Mouse (Mus musculus) midbrain, postnatal 0 days (tissue): Measurements from ENCODE around the gene Oas1e. TPM values are rescaled to one million over a fixed set of nuclear protein-coding genes. Genes with fewer than 3 reads are reported as not detected.

Source experiments
- ATAC-seq: fragments of 200-750 bp; cut with Nextera tagmentation; 2 replicates; pipeline ENCODE4 v1.8.0; 2017; ENCODE audit warnings: moderate number of reproducible peaks, mild to moderate bottlenecking, moderate TSS enrichment, moderate library complexity; ENCODE audit not compliant: low FRiP score
- DNase-seq: peaks from one replicate; pipeline ENCODE4 v3.0.0-alpha.2; 2015; ENCODE audit warnings: low spot score
- H3K27ac ChIP-seq: fragments of 300-500 bp; sonication (generic); 2 replicates; pipeline ENCODE4 v1.5.1; 2014; ENCODE audit warnings: low read depth, mild to moderate bottlenecking, low read length, mixed read lengths
- H3K27me3 ChIP-seq: fragments of 300-500 bp; sonication (generic); 2 replicates; pipeline ENCODE4 v1.6.1; 2014; ENCODE audit warnings: low read length, control low read depth, mixed read lengths; ENCODE audit not compliant: insufficient read depth
- H3K36me3 ChIP-seq: fragments of 300-500 bp; sonication (generic); 2 replicates; pipeline ENCODE4 v1.6.1; 2014; ENCODE audit warnings: low read length, control low read depth, mixed read lengths; ENCODE audit not compliant: insufficient read depth
- H3K4me1 ChIP-seq: fragments of 300-500 bp; sonication (generic); 2 replicates; pipeline ENCODE4 v1.6.1; 2014; ENCODE audit warnings: mild to moderate bottlenecking, control low read depth, antibody characterized with exemption, low read length, mixed read lengths; ENCODE audit not compliant: insufficient read depth
- H3K4me2 ChIP-seq: fragments of 300-500 bp; sonication (generic); 2 replicates; pipeline ENCODE4 v1.6.1; 2014; ENCODE audit warnings: low read depth, mild to moderate bottlenecking, low read length, mixed read lengths; ENCODE audit not compliant: poor library complexity, severe bottlenecking
- H3K4me3 ChIP-seq: fragments of 300-500 bp; sonication (generic); 2 replicates; pipeline ENCODE4 v1.5.1; 2014; ENCODE audit warnings: low read depth, mild to moderate bottlenecking, low read length, moderate library complexity
- H3K9ac ChIP-seq: fragments of 300-500 bp; sonication (generic); replicated peaks from 2 replicates; pipeline ENCODE4 v1.6.1; 2014; ENCODE audit warnings: mild to moderate bottlenecking, low read length, moderate library complexity, mixed read lengths; ENCODE audit not compliant: poor library complexity, severe bottlenecking
- H3K9me3 ChIP-seq: fragments of 300-500 bp; sonication (generic); 2 replicates; pipeline ENCODE4 v1.6.1; 2016; ENCODE audit warnings: low read length, control low read depth
- CTCF ChIP-seq: IDR thresholded peaks from 2 replicates; pipeline ENCODE4 v1.5.1; 2016; ENCODE audit warnings: antibody characterized with exemption, mild to moderate bottlenecking
- WGBS: fragments of 180-500 bp; shearing (Covaris S2); extraction: QIAGEN DNeasy Blood & Tissue Kit; methylation state at CpG from one replicate; pipeline ENCODE4 v1.1.7; 2014; 5-methylcytosine and 5-hydroxymethylcytosine counted together
- polyA plus RNA-seq: library from polyadenylated mRNA; unstranded; fragments of >200 nt; fragmentation: Nextera tagmentation; extraction: Ambion mirVana; gene quantifications from 2 replicates; pipeline ENCODE4 v1.2.1, GENCODE M21; 2015
- total RNA-seq: library from RNA; depleted of rRNA; stranded (reverse); fragments of >200 nt; gene quantifications from 2 replicates; pipeline ENCODE4 v1.2.3, GENCODE M21; 2014

Oas1e gene
- total and polyA plus RNA-seq, 2 experiments from 2014 or later = 0.68 to 1.0 TPM

DNA sequence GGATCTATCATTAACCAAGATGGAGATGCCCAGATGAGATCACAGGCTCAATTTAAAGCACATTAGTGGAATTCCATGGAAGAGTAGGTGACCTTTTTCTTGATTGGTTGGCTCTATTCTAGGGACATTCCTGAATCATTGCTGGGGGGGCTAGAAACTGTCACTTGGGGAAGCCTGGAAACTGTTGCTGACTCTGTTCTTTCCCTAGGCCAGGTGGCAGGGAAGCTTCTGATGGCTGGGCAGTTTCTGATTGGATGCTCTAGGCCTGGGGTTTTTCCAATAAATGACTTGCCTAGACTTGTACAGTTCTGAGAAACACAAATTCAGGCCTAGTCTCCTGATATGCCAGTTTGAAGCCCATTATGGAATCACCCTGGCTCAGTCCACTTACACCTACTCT, 23.7 kb upstream of the Oas1e start:
- ATAC-seq (no peak), DNase-seq (no peak)
- no peaks in the 10 kb centered on the region for H3K27me3 ChIP-seq
- TF ChIP-seq CTCF = no peak
- H3K4me1 ChIP-seq = no peaks in the 10 kb centered on the region
- H3K9ac ChIP-seq = no peak overlapping the region
- H3K36me3 ChIP-seq = no peaks in the 10 kb centered on the region
- no peak overlapping the region for H3K4me3 ChIP-seq
- H3K27ac ChIP-seq = no peak overlapping the region
- 0 out of 2 replicates have a peak, but pooled peaks cover 4% of the 10 kb centered on the region for H3K9me3 ChIP-seq
- H3K4me2 ChIP-seq = no peak overlapping the region

DNA sequence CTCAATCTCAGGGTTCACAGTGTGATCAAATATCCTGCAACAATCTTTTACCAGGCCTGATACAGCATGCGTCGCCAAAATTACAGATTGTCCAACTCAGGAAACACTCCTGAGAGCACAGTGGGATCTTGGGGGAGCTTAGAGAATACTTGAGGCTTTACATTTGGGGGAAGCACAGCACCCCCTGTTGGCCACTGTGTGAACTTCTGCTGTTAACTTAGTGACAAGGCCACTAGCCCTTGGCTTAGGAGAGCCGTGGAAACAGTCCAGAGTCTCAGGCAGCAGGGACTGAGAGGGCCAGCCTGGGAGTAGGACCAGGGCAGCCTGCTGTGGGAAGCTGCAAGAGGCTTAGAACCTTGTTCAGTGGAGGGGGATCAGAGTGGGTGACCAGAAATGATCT, 20.6 kb upstream of the Oas1e start:
- no peak for DNase-seq
- WGBS = 64% methylated on average over 3 of the region's 3 CpGs
- peak; percentile 59 for TF ChIP-seq CTCF
- Histone ChIP-seq H3K27me3 (no peaks in the 10 kb centered on the region), H3K9ac (no peak overlapping the region), H3K36me3 (no peaks in the 10 kb centered on the region), H3K9me3 (0 out of 2 replicates have a peak, but pooled peaks cover 4% of the 10 kb centered on the region), H3K4me3 (no peak overlapping the region), H3K4me1 (no peaks in the 10 kb centered on the region), H3K4me2 (no peak overlapping the region), H3K27ac (no peak overlapping the region)
- no peak for ATAC-seq

DNA sequence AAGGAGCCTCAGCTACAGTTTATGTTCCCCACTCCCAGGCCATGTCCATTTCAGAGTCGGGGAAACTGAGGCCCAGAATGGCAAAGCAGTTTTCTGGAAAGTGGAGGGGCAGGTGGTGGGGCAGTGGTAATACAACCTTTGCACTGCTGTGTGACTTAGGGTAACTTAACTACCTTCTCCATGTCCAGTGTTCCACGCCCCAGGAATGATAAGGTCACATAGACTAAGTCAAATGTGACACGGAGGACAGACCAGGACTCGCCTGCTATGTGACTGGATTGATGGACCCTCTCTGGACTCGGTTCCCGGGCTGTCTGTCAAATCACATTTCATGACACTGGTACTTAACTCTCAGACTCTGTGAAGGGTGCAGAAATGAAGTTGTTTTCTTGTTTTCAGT, 17.7 kb upstream of the Oas1e start:
- ATAC-seq (no peak), DNase-seq (no peak)
- Histone ChIP-seq H3K4me3 (peak overlapping the region; percentile 17; the same call in 1 of the 2 replicates), H3K36me3 (no peaks in the 10 kb centered on the region), H3K9me3 (no peaks in the 10 kb centered on the region), H3K4me1 (no peaks in the 10 kb centered on the region), H3K27ac (no peak overlapping the region), H3K27me3 (no peaks in the 10 kb centered on the region), H3K4me2 (no peak overlapping the region; the same call in 1 of the 2 replicates), H3K9ac (no peak overlapping the region)
- TF ChIP-seq CTCF = no peak
- 81% methylated on average over 6 of the region's 6 CpGs for WGBS

DNA sequence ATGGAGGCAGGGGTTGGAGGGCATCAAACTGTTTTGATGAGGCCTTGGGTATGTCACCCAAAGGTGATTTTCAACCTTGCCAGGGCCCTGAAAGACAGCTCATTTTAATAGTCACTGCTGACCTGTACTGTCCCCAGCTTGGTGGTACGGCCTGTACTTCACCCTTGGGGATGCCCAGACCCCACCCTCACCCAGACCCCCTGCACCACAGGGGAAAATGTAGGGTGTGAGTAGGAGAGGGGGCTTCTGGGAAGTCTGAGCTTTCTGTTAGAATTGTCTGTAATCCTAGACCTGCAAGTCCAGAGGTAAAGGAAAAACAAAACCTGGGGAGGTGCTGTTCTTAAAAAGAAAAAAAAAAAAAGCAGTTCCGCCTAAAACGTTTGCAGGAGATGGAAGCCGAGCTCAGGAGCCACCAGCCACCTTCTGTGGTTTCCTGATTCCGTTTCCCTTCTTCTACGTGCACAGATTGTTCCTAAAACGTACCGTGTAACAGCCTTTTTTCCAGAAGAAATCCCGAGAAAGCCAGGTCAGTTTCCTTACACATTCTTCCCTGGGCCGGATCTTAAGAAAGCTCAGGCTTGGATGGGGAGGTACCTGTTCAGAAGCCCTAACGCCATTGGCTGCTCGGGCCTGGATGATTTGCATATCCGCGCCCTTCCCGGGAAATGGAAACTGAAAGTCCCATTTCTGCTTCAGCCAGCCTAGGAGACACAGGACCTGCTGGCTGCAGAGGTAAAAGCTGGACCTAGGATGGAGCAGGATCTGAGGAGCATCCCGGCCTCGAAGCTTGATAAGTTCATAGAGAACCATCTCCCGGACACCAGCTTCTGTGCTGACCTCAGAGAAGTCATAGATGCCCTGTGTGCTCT, 16.9 kb upstream of the Oas1e start, which contains the start of gene Oas1c:
Gene Oas1c (minus strand): TSS at position 564 of the 869 bp plus-strand sequence.
- Histone ChIP-seq H3K36me3 (no peaks in the 10 kb centered on the region), H3K9me3 (no peaks in the 10 kb centered on the region), H3K27ac (peak within 1 kb of the TSS; percentile 74), H3K4me2 (peak within 1 kb of the TSS; percentile 37), H3K9ac (peak within 1 kb of the TSS; percentile 42), H3K4me3 (peak within 1 kb of the TSS; percentile 17), H3K4me1 (no peaks in the 10 kb centered on the region), H3K27me3 (no peaks in the 10 kb centered on the region)
- WGBS = 5% methylated on average over 18 of the region's 18 CpGs
- TF ChIP-seq CTCF = no peak
- DNase-seq (peak; percentile 90), ATAC-seq (peak; percentile 84)

DNA sequence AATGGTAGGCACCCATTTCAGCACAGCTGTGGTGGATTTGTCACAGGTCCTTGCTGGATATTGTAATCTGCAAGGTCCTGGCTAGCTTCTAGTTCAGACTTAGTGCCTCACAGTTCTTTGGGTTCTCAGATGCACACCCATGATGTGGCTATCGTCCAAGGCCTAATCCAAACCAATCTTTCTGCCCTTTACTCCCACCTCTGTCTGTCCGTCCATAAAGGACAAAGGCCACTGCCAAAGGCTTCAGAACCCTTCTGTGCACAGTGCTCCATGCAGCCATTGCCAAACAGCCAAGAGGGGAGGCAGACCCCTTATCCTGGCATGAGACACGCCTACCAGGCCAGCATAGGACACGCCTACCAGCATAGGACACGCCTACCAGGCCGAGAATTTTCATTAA, 13.8 kb upstream of the Oas1e start:
- ATAC-seq (no peak), DNase-seq (no peak)
- H3K27me3 ChIP-seq = no peaks in the 10 kb centered on the region
- no peaks in the 10 kb centered on the region for H3K36me3 ChIP-seq
- no peak overlapping the region for H3K4me3 ChIP-seq
- no peak overlapping the region for H3K27ac ChIP-seq
- 37% methylated on average over 6 of the region's 6 CpGs for WGBS
- no peak overlapping the region for H3K9ac ChIP-seq
- no peak for TF ChIP-seq CTCF
- H3K4me2 ChIP-seq = no peak overlapping the region
- no peaks in the 10 kb centered on the region for H3K4me1 ChIP-seq
- no peaks in the 10 kb centered on the region for H3K9me3 ChIP-seq

DNA sequence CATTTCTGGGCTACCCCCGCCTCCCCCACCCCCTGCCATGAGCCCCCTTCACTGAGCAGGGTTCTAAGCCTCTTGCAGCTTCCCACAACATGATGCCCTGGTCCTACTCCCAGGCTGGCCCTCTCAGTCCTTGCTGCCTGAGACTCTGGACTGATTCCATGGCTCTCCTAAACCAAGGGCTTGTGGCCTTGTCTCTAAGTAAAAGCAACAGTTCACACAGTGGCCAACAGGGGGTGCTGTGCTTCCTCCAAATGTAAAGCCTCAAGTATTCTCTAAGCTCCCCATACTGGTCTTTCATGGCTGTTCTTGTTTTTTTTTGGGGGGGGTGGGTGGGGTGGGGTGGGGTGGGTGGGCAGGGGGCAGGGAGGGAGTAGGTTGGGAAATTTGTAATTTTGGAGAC, 11.1 kb upstream of the Oas1e start:
- Histone ChIP-seq H3K36me3 (no peaks in the 10 kb centered on the region), H3K9ac (no peak overlapping the region), H3K4me1 (no peaks in the 10 kb centered on the region), H3K27me3 (no peaks in the 10 kb centered on the region), H3K27ac (no peak overlapping the region), H3K9me3 (no peaks in the 10 kb centered on the region), H3K4me3 (no peak overlapping the region), H3K4me2 (no peak overlapping the region)
- DNase-seq (peak; percentile 62), ATAC-seq (no peak)
- TF ChIP-seq CTCF = peak; percentile 64
- WGBS = 100% methylated on average over 1 of the region's 1 CpGs
